Mouse (Mus musculus): ENCODE measurements around the gene Cbx3.

- TF ChIP-seq CTCF (IDR thresholded peaks at IDR 0.05; ENCODE audit: extremely low read depth, insufficient read length, insufficient replicate concordance, low read depth, low read length) (no peak), POLR2A (IDR thresholded peaks at IDR 0.05; ENCODE audit: low read depth, low read length) (no peak)
These were observed 15.2 kb upstream of the Cbx3 start for GRCm38 (mm10) chr6:51454949-51455348.

Measured in small intestine, adult 2 months (tissue).